Mouse (Mus musculus) intestine, embryonic 16.5 days (tissue): ENCODE measurements at regions not wholly inside any gene's neighbourhood (a gene's known extent, or its start where the extent isn't known, plus 50 kb on each side); places are given as distances from the start of the nearest gene placed in this dataset.

Source experiments
- ATAC-seq: fragments of 200-750 bp; cut with Nextera tagmentation; 2 replicates; pipeline ENCODE4 v1.8.0; 2017; ENCODE audit warnings: moderate TSS enrichment, moderate library complexity
- H3K27ac ChIP-seq: fragments of 300-500 bp; sonication (generic); 2 replicates; pipeline ENCODE4 v1.5.1; 2014; ENCODE audit warnings: mild to moderate bottlenecking, low read length
- H3K27me3 ChIP-seq: fragments of 300-500 bp; sonication (generic); replicated peaks from 2 replicates; pipeline ENCODE4 v1.6.1; 2014; ENCODE audit warnings: low read length, control low read depth, mixed read lengths; ENCODE audit not compliant: control insufficient read depth, insufficient read depth
- H3K36me3 ChIP-seq: fragments of 300-500 bp; sonication (generic); 2 replicates; pipeline ENCODE4 v1.6.1; 2014; ENCODE audit warnings: low read length, control low read depth; ENCODE audit not compliant: control insufficient read depth, insufficient read depth
- H3K4me1 ChIP-seq: fragments of 300-500 bp; sonication (generic); 2 replicates; pipeline ENCODE4 v1.6.1; 2014; ENCODE audit warnings: low read length, control low read depth, mixed read lengths; ENCODE audit not compliant: control insufficient read depth, insufficient read depth
- H3K4me2 ChIP-seq: fragments of 300-500 bp; sonication (generic); 2 replicates; pipeline ENCODE4 v1.6.1; 2014; ENCODE audit warnings: low read depth, low read length, control low read depth
- H3K4me3 ChIP-seq: fragments of 300-500 bp; sonication (generic); 2 replicates; pipeline ENCODE4 v1.5.1; 2014; ENCODE audit warnings: mild to moderate bottlenecking, low read length
- H3K9ac ChIP-seq: fragments of 300-500 bp; sonication (generic); 2 replicates; pipeline ENCODE4 v1.6.1; 2014; ENCODE audit warnings: low read depth, low read length
- H3K9me3 ChIP-seq: fragments of 300-500 bp; sonication (generic); 2 replicates; pipeline ENCODE4 v1.6.1; 2016; ENCODE audit warnings: low read length, control low read depth; ENCODE audit not compliant: control insufficient read depth
- WGBS: fragments of 180-500 bp; shearing (Covaris S2); extraction: QIAGEN DNeasy Blood & Tissue Kit; methylation state at CpG from one replicate; pipeline ENCODE4 v1.1.7; 2014; 5-methylcytosine and 5-hydroxymethylcytosine counted together

GRCm38 (mm10) chr13:7691232-7691631 is 511.4 kb upstream of the Adarb2 start:
- H3K27ac ChIP-seq = no peak overlapping the region
- H3K27me3 ChIP-seq = no peaks in the 10 kb centered on the region
- H3K9ac ChIP-seq = no peak overlapping the region
- no peaks in the 10 kb centered on the region for H3K9me3 ChIP-seq
- WGBS = 56% methylated on average over 5 of the region's 5 CpGs
- H3K36me3 ChIP-seq = no peaks in the 10 kb centered on the region
- no peaks in the 10 kb centered on the region for H3K4me1 ChIP-seq
- ATAC-seq = no peak
- H3K4me2 ChIP-seq = no peak overlapping the region
- no peak overlapping the region for H3K4me3 ChIP-seq

GRCm38 (mm10) chr13:7697647-7698365 is 504.9 kb upstream of the Adarb2 start:
- no peak overlapping the region for H3K4me2 ChIP-seq
- H3K36me3 ChIP-seq = no peaks in the 10 kb centered on the region
- no peaks in the 10 kb centered on the region for H3K27me3 ChIP-seq
- peak; percentile 83 for ATAC-seq
- no peaks in the 10 kb centered on the region for H3K4me1 ChIP-seq
- no peaks in the 10 kb centered on the region for H3K9me3 ChIP-seq
- no peak overlapping the region for H3K4me3 ChIP-seq
- H3K27ac ChIP-seq = no peak overlapping the region
- no peak overlapping the region for H3K9ac ChIP-seq
- 54% methylated on average over 4 of the region's 4 CpGs for WGBS

- Histone ChIP-seq H3K36me3 (no peaks in the 10 kb centered on the region), H3K27me3 (no peaks in the 10 kb centered on the region), H3K4me2 (no peak overlapping the region), H3K27ac (no peak overlapping the region), H3K4me1 (no peaks in the 10 kb centered on the region), H3K9ac (no peak overlapping the region), H3K4me3 (no peak overlapping the region), H3K9me3 (no peaks in the 10 kb centered on the region)
- WGBS = 47% methylated on average over 2 of the region's 2 CpGs
- no peak for ATAC-seq
Measured at GRCm38 (mm10) chr13:7721558-7721957, 481.1 kb upstream of the Adarb2 start.

- Histone ChIP-seq H3K4me3 (no peak overlapping the region), H3K9ac (no peak overlapping the region), H3K4me1 (no peaks in the 10 kb centered on the region), H3K36me3 (no peaks in the 10 kb centered on the region), H3K27me3 (no peaks in the 10 kb centered on the region), H3K4me2 (no peak overlapping the region), H3K27ac (no peak overlapping the region), H3K9me3 (no peaks in the 10 kb centered on the region)
- WGBS = 79% methylated on average over 1 of the region's 1 CpGs
- no peak for ATAC-seq
Measured at GRCm38 (mm10) chr13:7749688-7750087, 453.0 kb upstream of the Adarb2 start.

- Histone ChIP-seq H3K36me3 (no peaks in the 10 kb centered on the region), H3K4me1 (no peaks in the 10 kb centered on the region), H3K9me3 (no peaks in the 10 kb centered on the region), H3K4me3 (no peak overlapping the region), H3K27me3 (no peaks in the 10 kb centered on the region), H3K9ac (no peak overlapping the region), H3K27ac (no peak overlapping the region), H3K4me2 (no peak overlapping the region)
- no peak for ATAC-seq
- 90% methylated on average over 3 of the region's 3 CpGs for WGBS
Measured at GRCm38 (mm10) chr13:7785252-7785651, 417.4 kb upstream of the Adarb2 start.

GRCm38 (mm10) chr13:7790069-7790468 is 412.6 kb upstream of the Adarb2 start:
- Histone ChIP-seq H3K9me3 (no peaks in the 10 kb centered on the region), H3K27me3 (no peaks in the 10 kb centered on the region), H3K27ac (no peak overlapping the region), H3K9ac (no peak overlapping the region), H3K4me1 (no peaks in the 10 kb centered on the region), H3K4me3 (no peak overlapping the region), H3K36me3 (no peaks in the 10 kb centered on the region), H3K4me2 (no peak overlapping the region)
- no peak for ATAC-seq
- 73% methylated on average over 2 of the region's 2 CpGs for WGBS
